Mouse (Mus musculus): ENCODE results near the gene Gm49510. TPM values are rescaled to one million over a fixed set of nuclear protein-coding genes. Genes with fewer than 3 reads are reported as not detected.

The Gm49510 gene
- polyA plus RNA-seq, 1 experiment from 2014 or later, result not detected

DNA sequence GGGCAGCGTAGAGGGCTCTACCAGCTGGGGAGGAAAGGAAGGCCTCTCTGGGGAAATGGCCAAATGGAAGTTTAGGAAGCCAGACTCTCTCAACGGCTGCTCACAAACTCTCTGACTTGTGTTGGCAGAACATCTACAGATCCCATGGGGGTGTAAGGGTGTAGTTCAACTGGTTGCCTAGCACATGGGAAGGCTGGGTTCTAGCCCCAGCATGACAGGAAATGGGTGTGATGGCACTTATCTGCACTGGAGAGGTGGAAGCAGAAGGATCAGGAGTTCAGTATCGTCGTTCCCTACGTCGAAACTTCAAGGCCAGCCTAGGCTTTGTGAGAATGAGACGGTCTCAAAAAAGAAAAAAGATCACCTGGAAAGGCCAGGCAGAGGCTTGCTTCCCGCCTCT lies 9.5 kb downstream of the Gm49510 start:
- Histone ChIP-seq H3K27ac (replicated peaks) (no peak overlapping the region), H3K4me3 (no peak overlapping the region), H3K4me1 (peaks cover 21% of the 10 kb centered on the region), H3K27me3 (ENCODE audit: low read depth, poor library complexity, severe bottlenecking) (no peaks in the 10 kb centered on the region), H3K36me3 (peaks cover 40% of the 10 kb centered on the region), H3K9me3 (replicated peaks) (no peaks in the 10 kb centered on the region)
- WGBS, result 92% methylated on average over 8 of the region's 8 CpGs
- no peak for DNase-seq (ENCODE audit: low spot score)

GRCm38 (mm10) chr15:78912040-78912439 lies 12.6 kb downstream of the Gm49510 start:
- Histone ChIP-seq H3K9me3 (replicated peaks) (no peaks in the 10 kb centered on the region), H3K36me3 (peaks cover 31% of the 10 kb centered on the region), H3K4me3 (no peak overlapping the region), H3K27ac (replicated peaks) (no peak overlapping the region), H3K4me1 (peaks cover 51% of the 10 kb centered on the region), H3K27me3 (ENCODE audit: low read depth, poor library complexity, severe bottlenecking) (no peaks in the 10 kb centered on the region)
- 35% methylated on average over 9 of the region's 9 CpGs for WGBS
- DNase-seq (ENCODE audit: low spot score), result peak; percentile 36

DNA sequence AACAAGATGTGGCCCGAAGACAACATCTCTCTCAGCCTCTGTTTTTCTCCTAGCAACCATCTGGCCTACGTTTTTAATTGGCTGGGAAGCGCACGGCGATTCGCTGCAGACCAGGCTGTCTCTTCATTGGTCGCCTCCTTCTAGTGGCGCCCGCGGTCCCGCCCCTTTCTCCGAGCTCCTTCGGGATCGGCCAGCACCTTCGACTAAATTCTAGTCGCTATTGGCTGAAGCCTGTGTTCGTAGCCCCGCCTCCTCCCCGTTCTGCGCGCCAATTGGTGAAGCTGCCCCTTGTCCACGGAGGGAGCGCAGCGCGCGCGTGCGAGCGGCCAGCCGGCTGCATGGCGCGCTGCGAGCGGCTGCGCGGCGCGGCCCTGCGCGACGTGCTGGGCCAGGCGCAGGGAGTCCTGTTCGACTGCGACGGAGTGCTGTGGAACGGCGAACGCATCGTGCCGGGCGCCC lies 14.2 kb downstream of the Gm49510 start, which contains the start of gene Pdxp:
Gene Pdxp, plus strand, starts transcription at position 288 of the 459 bp plus-strand sequence.
- H3K27ac ChIP-seq (replicated peaks), result peak within 1 kb of the TSS; percentile 95
- peaks cover 34% of the 10 kb centered on the region for H3K36me3 ChIP-seq
- peaks cover 51% of the 10 kb centered on the region for H3K4me1 ChIP-seq
- no peaks in the 10 kb centered on the region for H3K27me3 ChIP-seq (ENCODE audit: low read depth, poor library complexity, severe bottlenecking)
- under 1% methylated on average over 51 of the region's 51 CpGs for whole genome bisulfite sequencing
- no peaks in the 10 kb centered on the region for H3K9me3 ChIP-seq (replicated peaks)
- DNase-seq (ENCODE audit: low spot score), result peak; percentile 99
- H3K4me3 ChIP-seq, result peak within 1 kb of the TSS; percentile 91

DNA sequence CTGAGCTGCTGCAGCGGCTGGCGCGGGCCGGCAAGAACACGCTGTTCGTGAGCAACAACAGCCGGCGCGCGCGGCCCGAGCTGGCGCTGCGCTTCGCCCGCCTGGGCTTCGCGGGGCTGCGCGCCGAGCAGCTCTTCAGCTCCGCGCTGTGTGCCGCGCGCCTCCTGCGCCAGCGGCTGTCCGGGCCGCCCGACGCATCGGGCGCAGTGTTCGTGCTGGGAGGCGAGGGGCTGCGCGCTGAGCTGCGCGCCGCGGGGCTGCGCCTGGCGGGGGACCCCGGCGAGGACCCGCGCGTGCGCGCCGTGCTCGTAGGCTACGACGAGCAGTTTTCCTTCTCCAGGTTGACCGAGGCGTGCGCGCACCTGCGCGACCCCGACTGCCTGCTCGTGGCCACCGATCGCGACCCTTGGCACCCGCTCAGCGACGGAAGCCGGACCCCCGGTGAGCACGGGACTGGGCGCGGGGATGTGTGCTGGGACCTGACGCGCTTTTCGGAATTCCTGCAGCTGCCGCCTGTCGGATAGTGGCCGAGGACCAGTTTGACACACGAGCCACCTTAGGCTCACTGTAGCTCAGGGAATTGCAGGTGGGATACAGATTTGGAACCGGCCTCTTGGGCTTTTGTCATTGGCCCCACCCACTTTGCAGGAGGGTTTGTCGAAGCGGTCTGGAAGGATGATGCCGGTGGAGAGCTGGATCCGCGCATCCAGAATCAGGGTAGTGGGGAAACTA lies 14.8 kb downstream of the Gm49510 start:
- Histone ChIP-seq H3K9me3 (replicated peaks) (no peaks in the 10 kb centered on the region), H3K4me3 (peak overlapping the region; percentile 91), H3K27me3 (ENCODE audit: low read depth, poor library complexity, severe bottlenecking) (no peaks in the 10 kb centered on the region), H3K4me1 (peaks cover 51% of the 10 kb centered on the region), H3K36me3 (peaks cover 39% of the 10 kb centered on the region), H3K27ac (replicated peaks) (peak overlapping the region; percentile 95)
- WGBS, result under 1% methylated on average over 87 of the region's 87 CpGs
- DNase-seq (ENCODE audit: low spot score), result peak; percentile 55

- Histone ChIP-seq H3K4me3 (peak overlapping the region; percentile 91), H3K9me3 (replicated peaks) (no peaks in the 10 kb centered on the region), H3K4me1 (peaks cover 51% of the 10 kb centered on the region), H3K27ac (replicated peaks) (peak overlapping the region; percentile 95), H3K36me3 (peaks cover 45% of the 10 kb centered on the region), H3K27me3 (ENCODE audit: low read depth, poor library complexity, severe bottlenecking) (no peaks in the 10 kb centered on the region)
- no peak for DNase-seq (ENCODE audit: low spot score)
- WGBS, result 55% methylated on average over 8 of the region's 8 CpGs
Measured at GRCm38 (mm10) chr15:78914823-78915659, 15.6 kb downstream of the Gm49510 start.

DNA sequence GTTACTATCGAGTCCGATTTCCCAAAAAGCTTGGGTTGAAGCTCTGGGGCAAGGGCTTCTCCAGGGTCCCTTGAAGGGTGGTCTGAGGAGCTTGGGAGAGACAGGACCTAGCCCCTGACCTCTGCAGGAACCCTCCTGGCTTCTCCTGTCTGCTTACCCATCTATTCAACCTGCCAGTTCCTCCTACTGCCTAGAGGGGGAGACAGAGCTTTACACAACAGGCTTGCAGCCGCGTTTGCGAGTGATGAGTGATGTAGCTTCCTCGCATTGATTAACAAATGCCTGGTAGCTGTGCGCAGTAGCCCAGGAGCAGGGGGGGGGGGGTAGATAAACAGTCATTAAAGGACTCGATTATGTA lies 16.2 kb downstream of the Gm49510 start:
- Histone ChIP-seq H3K4me3 (peak overlapping the region; percentile 91), H3K4me1 (peaks cover 51% of the 10 kb centered on the region), H3K9me3 (replicated peaks) (no peaks in the 10 kb centered on the region), H3K27ac (replicated peaks) (peak overlapping the region; percentile 69), H3K36me3 (peaks cover 42% of the 10 kb centered on the region), H3K27me3 (ENCODE audit: low read depth, poor library complexity, severe bottlenecking) (no peaks in the 10 kb centered on the region)
- 10% methylated on average over 8 of the region's 8 CpGs for WGBS
- DNase-seq (ENCODE audit: low spot score), result peak; percentile 75

GRCm38 (mm10) chr15:78916052-78916826 lies 16.8 kb downstream of the Gm49510 start:
- peaks cover 50% of the 10 kb centered on the region for H3K4me1 ChIP-seq
- no peaks in the 10 kb centered on the region for H3K9me3 ChIP-seq (replicated peaks)
- H3K36me3 ChIP-seq, result peaks cover 41% of the 10 kb centered on the region
- peak overlapping the region; percentile 91 for H3K4me3 ChIP-seq
- no peak for DNase-seq (ENCODE audit: low spot score)
- H3K27me3 ChIP-seq (ENCODE audit: low read depth, poor library complexity, severe bottlenecking), result no peaks in the 10 kb centered on the region
- WGBS, result 58% methylated on average over 12 of the region's 12 CpGs
- peak overlapping the region; percentile 69 for H3K27ac ChIP-seq (replicated peaks)

DNA sequence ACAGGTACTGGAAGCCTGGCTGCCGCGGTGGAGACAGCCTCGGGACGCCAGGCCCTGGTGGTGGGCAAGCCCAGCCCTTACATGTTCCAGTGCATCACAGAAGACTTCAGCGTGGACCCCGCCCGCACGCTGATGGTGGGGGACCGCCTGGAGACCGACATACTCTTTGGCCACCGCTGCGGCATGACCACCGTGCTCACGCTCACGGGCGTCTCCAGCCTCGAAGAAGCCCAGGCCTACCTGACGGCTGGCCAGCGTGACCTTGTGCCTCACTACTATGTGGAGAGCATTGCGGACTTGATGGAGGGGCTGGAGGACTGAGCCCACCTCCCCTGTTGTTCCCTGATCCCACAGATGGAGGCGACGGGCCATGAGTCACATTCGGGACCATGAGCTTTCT lies 18.7 kb downstream of the Gm49510 start:
- DNase-seq (ENCODE audit: low spot score), result no peak
- no peaks in the 10 kb centered on the region for H3K27me3 ChIP-seq (ENCODE audit: low read depth, poor library complexity, severe bottlenecking)
- H3K36me3 ChIP-seq, result peaks cover 41% of the 10 kb centered on the region
- peaks cover 39% of the 10 kb centered on the region for H3K4me1 ChIP-seq
- no peak overlapping the region for H3K27ac ChIP-seq (replicated peaks)
- H3K9me3 ChIP-seq (replicated peaks), result no peaks in the 10 kb centered on the region
- no peak overlapping the region for H3K4me3 ChIP-seq
- WGBS, result 95% methylated on average over 23 of the region's 23 CpGs

- H3K27ac ChIP-seq (replicated peaks), result no peak overlapping the region
- peaks cover 41% of the 10 kb centered on the region for H3K36me3 ChIP-seq
- DNase-seq (ENCODE audit: low spot score), result no peak
- no peak overlapping the region for H3K4me3 ChIP-seq
- H3K9me3 ChIP-seq (replicated peaks), result no peaks in the 10 kb centered on the region
- H3K27me3 ChIP-seq (ENCODE audit: low read depth, poor library complexity, severe bottlenecking), result no peaks in the 10 kb centered on the region
- WGBS, result 88% methylated on average over 12 of the region's 12 CpGs
- peaks cover 35% of the 10 kb centered on the region for H3K4me1 ChIP-seq
Measured at GRCm38 (mm10) chr15:78919914-78920313, 20.4 kb downstream of the Gm49510 start.

DNA sequence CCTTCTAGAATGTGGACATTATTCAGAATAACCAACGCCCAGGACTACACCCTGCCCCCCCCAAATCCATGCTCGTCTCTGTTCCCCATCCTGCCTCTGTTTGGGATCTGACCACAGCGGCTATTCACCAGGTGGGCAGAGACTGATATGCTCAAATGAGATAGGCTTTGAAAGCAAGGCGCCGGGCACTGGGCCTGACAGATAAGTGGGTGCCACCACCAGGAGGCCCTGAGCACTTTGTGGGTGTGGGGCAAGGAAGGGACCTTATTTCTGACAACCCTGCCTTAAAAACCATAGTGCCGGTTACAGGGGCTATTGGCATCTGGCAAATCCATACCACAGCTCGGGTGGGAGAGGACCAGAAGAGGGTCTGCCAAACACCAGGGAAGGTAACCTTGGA lies 23.2 kb downstream of the Gm49510 start:
- peaks cover 41% of the 10 kb centered on the region for H3K4me1 ChIP-seq
- no peak overlapping the region for H3K27ac ChIP-seq (replicated peaks)
- DNase-seq (ENCODE audit: low spot score), result no peak
- 85% methylated on average over 7 of the region's 7 CpGs for WGBS
- peaks cover 23% of the 10 kb centered on the region for H3K36me3 ChIP-seq
- H3K27me3 ChIP-seq (ENCODE audit: low read depth, poor library complexity, severe bottlenecking), result peaks cover 28% of the 10 kb centered on the region
- H3K9me3 ChIP-seq (replicated peaks), result no peaks in the 10 kb centered on the region
- H3K4me3 ChIP-seq, result no peak overlapping the region

GRCm38 (mm10) chr15:78923585-78923984 lies 24.1 kb downstream of the Gm49510 start:
- Histone ChIP-seq H3K27ac (replicated peaks) (peak overlapping the region; percentile 59), H3K4me1 (peaks cover 50% of the 10 kb centered on the region), H3K27me3 (ENCODE audit: low read depth, poor library complexity, severe bottlenecking) (peaks cover 34% of the 10 kb centered on the region), H3K9me3 (replicated peaks) (no peaks in the 10 kb centered on the region), H3K36me3 (peaks cover 16% of the 10 kb centered on the region), H3K4me3 (no peak overlapping the region)
- no peak for DNase-seq (ENCODE audit: low spot score)
- WGBS, result 74% methylated on average over 6 of the region's 6 CpGs

DNA sequence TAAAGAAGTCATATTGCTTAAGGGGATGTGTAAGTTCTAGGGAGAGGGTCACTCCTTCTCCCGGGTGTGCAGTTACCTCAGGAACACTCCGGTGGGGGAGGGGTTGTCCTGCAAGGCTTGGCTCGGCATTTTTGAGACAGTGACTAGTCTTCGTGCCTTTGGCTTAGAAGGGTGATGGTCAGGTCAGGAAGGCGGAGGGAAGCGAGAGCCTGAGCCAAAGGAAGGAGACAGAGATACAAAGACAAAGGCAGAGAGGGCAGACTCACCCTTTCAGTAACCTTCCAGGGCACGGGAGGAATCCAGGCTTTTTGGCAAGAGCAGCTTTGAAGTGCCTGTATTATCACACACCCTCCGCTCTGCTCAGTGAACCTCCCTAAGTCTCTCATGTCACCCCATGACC lies 25.7 kb downstream of the Gm49510 start:
- peaks cover 39% of the 10 kb centered on the region for H3K27me3 ChIP-seq (ENCODE audit: low read depth, poor library complexity, severe bottlenecking)
- DNase-seq (ENCODE audit: low spot score), result no peak
- whole genome bisulfite sequencing, result 28% methylated on average over 8 of the region's 8 CpGs
- peaks cover 2% of the 10 kb centered on the region; the same call in 1 of the 2 replicates for H3K36me3 ChIP-seq
- 0 out of 2 replicates have a peak overlapping the region, but pooled peaks have one; percentile 51 for H3K4me3 ChIP-seq
- no peaks in the 10 kb centered on the region for H3K9me3 ChIP-seq (replicated peaks)
- H3K4me1 ChIP-seq, result peaks cover 51% of the 10 kb centered on the region
- H3K27ac ChIP-seq (replicated peaks), result peak overlapping the region; percentile 84
